Mouse (Mus musculus) E14TG2a.4 (cell line): Measurements from ENCODE around the gene Rnf223.

Source experiments
- CTCF ChIP-seq: conservative IDR thresholded peaks from 2 replicates; pipeline ENCODE4 v1.5.1; 2014; ENCODE audit warnings: low read length
- POU5F1 ChIP-seq: IDR thresholded peaks from 2 replicates; pipeline ENCODE4 v1.6.1; 2014; ENCODE audit warnings: low read length, borderline replicate concordance

- TF ChIP-seq CTCF (no peak), POU5F1 (no peak)
These were observed 6.2 kb downstream of the Rnf223 start for GRCm38 (mm10) chr4:156136285-156137100.
